Mouse (Mus musculus): ENCODE measurements around the gene Itgb4.

DNA sequence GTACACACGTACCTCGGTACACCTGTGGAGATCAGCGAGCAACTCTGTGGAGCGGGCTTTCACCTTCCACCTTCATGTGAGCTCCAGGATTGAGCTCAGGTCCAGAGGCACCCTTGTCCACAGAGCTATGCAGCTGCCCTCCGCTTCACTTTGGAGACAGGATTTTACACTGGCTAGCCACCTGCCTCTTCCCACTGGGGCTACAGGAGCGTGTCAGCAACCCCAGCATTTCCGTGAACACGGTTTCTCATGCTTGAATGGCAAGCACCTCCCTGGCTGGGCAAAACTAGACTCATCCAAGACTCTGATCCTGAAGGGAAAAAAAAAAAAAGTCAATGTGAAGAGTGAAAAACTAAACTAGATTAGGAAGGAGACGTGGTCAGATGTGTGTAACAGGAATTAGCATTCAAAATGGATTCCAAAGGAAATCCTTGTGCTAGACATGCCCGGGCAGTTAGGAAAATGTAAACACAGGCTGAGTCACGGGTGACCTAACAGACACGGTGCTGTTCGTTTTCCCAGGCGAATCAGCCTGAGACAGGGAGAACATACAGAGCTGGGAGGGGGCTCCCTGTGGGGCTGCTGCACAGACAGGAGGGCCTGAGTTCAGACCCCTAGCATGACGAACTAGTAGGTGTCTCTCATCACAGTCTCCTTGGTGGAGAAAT, 4.4 kb upstream of the Itgb4 start:
- TF ChIP-seq CTCF (IDR thresholded peaks at IDR 0.05; ENCODE audit: extremely low read depth, insufficient read depth, insufficient read length, insufficient replicate concordance): no peak
- no peak for TF ChIP-seq POLR2A (IDR thresholded peaks at IDR 0.05; ENCODE audit: low read depth, low read length)
